Mouse (Mus musculus) brain, embryonic 14.5 days (tissue): ENCODE measurements around the gene Stard13.

Source experiments
- CTCF ChIP-seq: fragments of 200-500 bp; IDR thresholded peaks from 2 replicates; pipeline ENCODE4 v1.5.1; 2012; ENCODE audit warnings: inconsistent platforms, mild to moderate bottlenecking, moderate library complexity, borderline replicate concordance; ENCODE audit not compliant: insufficient read depth, insufficient read length; ENCODE audit errors: extremely low read depth
- POLR2A ChIP-seq: fragments of 200-500 bp; IDR thresholded peaks from 2 replicates; pipeline ENCODE4 v1.6.1; 2012; ENCODE audit warnings: mild to moderate bottlenecking, inconsistent platforms, borderline replicate concordance; ENCODE audit not compliant: poor library complexity, insufficient read depth, insufficient read length, severe bottlenecking; ENCODE audit errors: extremely low read depth

GRCm38 (mm10) chr5:151142241-151142640, 91.4 kb downstream of the Stard13 start:
- peak; percentile 67; the same call in 1 of the 2 replicates for TF ChIP-seq CTCF
- TF ChIP-seq POLR2A = no peak
